Mouse (Mus musculus) cerebral cortex, adult 2 months (tissue): ENCODE measurements around the gene Rnf208.

ENCODE experiments used
- WGBS: fragments of 180-500 bp; shearing (Covaris S2); methylation state at CpG from one replicate; pipeline ENCODE4 v1.1.7; 2018; 5-methylcytosine and 5-hydroxymethylcytosine counted together

The Rnf208 gene

DNA sequence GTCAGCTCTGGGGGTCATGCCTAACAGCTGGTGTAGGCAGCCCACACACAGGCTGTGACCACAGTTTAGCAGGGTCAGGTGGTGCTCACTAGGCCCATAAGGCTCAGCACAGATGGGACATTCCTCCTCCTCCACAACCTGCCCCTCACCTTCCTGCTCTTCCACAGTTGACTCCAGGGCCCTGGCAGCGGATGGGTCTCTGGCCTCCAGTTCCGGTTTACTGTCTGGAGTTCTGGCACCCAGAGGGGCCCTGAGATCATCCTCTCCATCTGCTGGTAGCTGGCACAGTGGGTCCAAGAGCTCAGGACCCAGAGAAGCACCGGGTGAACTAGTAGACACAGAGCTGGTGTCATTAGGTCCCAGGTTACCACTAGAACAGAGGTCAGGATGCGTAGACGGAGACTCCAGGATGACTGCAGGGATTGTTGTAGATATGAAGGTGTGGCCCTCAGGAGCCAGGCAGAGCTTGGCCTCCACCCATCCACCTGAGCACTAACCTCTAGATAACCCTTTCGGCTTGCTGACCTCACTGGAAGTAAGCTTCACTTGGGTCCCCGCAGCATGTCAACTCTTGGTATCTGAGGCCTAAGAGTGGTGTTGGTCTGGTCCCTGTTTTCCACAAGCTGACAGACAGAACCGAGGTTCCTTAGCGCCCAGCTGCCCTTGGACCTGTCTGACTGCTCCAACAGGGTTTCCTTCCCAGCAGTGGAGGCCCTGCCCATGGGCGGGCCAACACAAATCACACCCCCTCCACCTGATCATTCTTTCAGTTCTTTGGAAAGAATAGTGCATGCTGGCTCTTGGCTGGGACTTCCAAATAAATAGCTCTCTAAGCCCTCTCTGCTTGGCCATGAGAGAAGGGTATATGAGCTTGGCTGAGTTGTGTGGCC is 4.4 kb downstream of the Rnf208 start, which contains the start of gene AL732309.1:
AL732309.1 (minus strand) TSS at position 681 of the 890 bp plus-strand sequence.
- whole genome bisulfite sequencing: 89% methylated on average over 10 of the region's 10 CpGs

DNA sequence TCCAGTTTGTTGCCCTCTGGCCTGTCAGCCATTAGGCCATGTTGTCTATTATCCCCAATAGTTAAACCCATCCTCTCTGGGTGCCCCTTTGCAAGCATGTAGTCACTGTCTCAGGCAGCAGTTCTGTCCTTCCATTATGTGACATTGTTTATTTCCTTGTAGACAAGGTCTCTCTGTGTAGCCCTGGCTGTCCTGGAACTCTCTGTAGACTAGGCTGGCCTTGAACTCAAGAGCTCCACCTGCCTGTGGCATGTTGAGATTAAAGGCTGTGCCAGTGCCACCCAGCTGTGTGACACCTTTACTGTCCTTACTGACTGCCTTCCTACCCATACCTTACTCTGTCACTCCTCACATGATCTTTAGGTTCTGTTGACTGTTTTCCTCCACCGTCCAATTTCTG is 10.3 kb downstream of the Rnf208 start:
- WGBS: 89% methylated on average over 1 of the region's 1 CpGs

DNA sequence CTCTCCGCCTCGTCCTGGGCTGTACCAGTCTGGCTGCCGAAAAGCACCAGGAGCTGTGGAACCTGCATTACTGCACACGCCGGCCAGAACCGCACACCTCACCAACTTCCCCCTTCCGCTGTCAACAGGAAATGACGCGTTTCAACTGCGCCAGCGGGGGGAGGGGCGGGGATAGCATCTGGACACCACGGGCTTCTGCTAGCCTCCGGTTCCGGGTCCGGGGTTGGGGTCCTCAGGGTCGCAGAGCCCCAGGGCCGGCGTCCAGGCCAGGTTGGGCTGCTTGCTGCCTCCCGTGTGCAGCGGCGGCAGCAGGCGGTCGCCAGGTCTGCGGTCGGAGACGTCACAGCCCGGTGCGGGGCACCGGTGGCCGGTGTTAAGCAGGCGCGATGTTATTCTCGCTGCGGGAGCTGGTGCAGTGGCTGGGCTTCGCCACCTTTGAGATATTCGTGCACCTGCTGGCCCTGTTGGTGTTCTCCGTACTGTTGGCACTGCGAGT is 13.3 kb downstream of the Rnf208 start, which contains the start of gene Tmem203:
Tmem203 (plus strand) TSS at position 156 of the 496 bp plus-strand sequence.
- under 1% methylated on average over 39 of the region's 39 CpGs for WGBS

GRCm38 (mm10) chr2:25256443-25257109 is 14.5 kb downstream of the Rnf208 start:
- 39% methylated on average over 12 of the region's 12 CpGs for WGBS

- WGBS: 77% methylated on average over 5 of the region's 5 CpGs
These were observed 15.2 kb downstream of the Rnf208 start for GRCm38 (mm10) chr2:25257250-25257649.

DNA sequence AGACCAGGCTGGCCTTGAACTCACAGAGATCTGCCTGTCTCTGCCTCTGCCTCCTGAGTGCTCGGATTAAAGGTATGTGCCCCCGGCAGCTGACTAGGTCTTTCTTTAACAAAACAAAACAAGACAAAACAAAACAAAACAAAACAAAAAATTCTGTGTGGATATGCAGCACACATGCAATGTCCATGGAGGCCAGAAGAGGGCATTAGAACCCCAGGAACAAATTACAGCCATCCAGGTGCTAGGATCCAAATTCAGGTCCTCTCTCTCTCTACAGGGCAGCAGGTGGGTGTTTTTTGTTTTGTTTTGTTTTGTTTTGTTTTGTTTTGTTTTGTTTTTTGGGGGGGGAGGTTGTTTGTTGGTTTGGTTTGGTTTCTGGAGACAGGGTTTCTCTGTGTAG is 16.8 kb downstream of the Rnf208 start:
- WGBS: 59% methylated on average over 2 of the region's 2 CpGs

DNA sequence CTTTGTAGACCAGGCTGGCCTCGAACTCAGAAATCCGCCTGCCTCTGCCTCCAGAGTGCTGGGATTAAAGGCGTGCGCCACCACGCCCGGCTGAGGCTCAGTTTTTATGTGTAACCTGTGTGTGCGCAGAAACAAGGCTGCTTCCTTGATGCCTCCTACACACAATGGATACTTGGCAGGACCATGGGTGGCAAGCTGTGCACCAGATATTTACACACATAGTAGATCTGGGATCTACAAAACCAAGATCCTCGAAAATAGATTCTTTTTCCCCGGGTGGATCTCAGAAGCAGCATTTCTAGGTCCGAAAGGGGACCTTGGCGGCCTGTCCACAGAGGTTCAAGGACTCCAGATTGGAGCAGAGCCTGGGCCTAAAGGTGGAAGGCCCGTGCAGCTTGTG is 19.8 kb downstream of the Rnf208 start:
- 29% methylated on average over 12 of the region's 12 CpGs for WGBS

- WGBS: under 1% methylated on average over 39 of the region's 39 CpGs
These were observed 20.3 kb downstream of the Rnf208 start, which contains the start of gene Tprn for GRCm38 (mm10) chr2:25262291-25262767. Gene Tprn (plus strand): TSS chr2:25262618.

- WGBS: under 1% methylated on average over 82 of the region's 82 CpGs
These were observed 21.0 kb downstream of the Rnf208 start for GRCm38 (mm10) chr2:25262795-25263622.

DNA sequence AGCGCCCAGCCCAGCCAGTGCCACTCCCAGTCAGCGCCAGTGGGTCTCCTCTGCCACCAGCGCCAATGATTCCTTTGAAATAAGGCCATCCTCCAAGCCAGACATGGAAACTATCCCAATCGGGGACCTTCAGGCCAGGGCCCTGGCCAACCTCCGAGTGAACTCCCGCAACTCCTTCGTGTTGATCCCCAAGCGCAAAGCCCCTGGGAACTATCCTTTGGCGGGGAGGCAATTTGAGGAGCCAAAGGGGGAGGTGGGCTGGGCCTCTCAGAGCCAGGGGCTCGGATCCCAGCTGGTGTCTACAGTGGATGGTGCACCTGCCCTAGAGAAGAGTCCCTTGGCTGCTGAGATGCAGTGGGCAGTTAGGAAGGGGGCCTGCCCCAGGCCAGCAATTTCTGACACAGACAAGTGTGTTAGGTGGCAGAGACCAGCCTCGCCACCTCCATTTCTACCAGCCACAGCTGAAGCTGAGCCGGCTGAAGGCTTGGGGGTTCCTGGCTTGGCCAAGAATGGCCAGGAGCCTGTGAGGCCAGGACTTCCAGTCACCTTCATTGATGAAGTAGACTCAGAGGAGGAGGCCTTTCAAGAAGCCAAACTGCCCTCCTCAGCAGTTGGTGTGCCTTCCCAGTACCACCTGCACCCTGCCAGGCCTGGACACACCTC is 21.7 kb downstream of the Rnf208 start:
- WGBS: 33% methylated on average over 12 of the region's 12 CpGs

- 77% methylated on average over 5 of the region's 5 CpGs for WGBS
These were observed 22.2 kb downstream of the Rnf208 start for GRCm38 (mm10) chr2:25264286-25264660.

DNA sequence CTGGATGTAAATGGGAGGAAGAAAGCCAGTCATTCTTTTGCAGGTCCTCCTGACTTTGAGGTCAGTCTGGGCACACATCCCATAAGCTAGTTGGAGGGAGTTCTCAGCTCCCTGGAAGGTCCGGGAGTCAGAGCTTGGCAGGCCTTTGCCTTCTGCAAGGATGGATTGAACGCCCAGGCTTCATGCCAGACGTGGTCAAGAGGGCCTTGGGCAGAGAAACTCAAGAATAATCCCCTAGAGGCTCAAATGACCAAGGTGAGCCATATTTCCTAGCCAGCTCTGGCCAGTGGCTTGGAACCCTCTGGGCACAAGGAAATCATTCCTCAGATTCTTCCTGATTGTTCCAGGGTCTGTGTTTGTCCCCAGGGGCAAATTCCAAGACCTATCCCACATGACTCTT is 22.8 kb downstream of the Rnf208 start:
- 62% methylated on average over 3 of the region's 3 CpGs for WGBS

DNA sequence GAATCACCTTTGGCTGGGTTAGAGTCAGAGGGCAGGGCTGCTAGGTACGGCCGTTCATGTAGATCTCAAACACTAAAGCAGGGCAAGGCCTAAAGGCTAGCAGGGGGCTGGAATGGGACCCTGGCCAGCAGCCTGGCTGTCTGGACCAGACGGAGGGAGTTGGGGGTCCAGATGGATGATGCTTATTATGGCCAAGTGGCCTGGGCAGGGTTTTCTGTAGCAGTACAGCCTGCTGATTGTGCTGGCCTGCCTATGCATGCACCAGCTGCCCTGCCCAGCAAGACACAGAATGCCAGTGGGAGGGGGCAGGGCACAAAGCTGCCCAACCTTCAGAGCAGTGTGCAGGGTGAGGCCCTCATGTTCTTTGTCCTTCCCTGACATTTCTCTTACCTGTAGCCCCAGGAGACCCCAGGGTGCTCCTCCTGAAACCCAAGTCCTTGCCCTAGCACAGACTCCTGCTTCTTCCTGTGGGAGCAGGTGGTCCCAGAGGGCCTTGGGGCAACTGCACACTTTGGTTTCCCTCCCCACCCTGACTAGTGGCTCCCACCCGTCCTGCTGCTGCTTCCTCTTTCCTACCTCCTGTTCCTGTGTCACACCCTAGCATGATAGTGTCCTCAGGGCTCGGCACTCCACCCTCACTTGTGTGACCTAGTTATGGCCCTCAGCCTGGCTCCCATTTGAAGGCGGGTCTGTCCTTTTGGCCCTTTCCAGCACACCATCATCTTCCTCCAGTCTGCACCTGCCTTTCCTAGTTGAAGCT is 24.0 kb downstream of the Rnf208 start:
- WGBS: 55% methylated on average over 6 of the region's 6 CpGs

- WGBS: 26% methylated on average over 2 of the region's 2 CpGs
These were observed 24.7 kb downstream of the Rnf208 start for GRCm38 (mm10) chr2:25266720-25267119.

- 71% methylated on average over 4 of the region's 4 CpGs for WGBS
These were observed 25.8 kb downstream of the Rnf208 start for GRCm38 (mm10) chr2:25267746-25268309.

DNA sequence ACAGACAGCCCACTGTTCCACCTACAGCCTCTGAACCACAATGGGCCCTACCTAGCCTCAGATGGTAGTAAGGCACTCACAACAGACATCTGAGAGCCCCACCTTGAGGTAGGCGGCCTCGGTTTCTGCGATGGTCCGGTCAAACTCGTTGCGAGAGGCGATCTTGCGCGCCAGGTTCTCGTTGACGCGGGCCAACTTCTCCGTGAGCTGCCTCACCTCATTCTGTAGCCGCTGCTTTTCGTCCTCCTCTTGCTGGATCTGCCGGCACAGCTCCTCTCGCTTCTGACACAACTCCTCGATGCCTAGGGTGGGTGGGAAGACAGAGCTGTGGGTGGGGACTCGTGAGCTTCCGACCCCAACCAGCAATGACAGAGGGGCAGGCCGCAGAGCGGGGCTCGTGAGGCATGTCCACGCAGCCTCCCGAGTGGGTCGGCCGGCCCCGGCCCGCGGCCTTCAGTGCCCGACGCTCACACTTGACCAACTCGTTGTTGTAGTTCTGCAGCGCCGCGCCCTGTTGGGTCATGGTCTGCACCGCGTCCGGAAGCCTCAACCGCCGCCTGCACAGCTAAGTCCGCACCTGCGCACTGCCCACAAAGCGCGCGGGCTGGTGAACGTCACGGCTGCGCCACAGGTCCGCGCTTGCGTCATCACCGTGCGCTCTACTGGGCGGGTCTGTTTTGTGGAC is 29.9 kb downstream of the Rnf208 start, which contains the start of the genes Ssna1 and Anapc2:
Ssna1 (minus strand) TSS at position 612 of the 685 bp plus-strand sequence.
Anapc2 (plus strand) TSS at position 652 of the 685 bp plus-strand sequence.
- under 1% methylated on average over 55 of the region's 55 CpGs for WGBS

DNA sequence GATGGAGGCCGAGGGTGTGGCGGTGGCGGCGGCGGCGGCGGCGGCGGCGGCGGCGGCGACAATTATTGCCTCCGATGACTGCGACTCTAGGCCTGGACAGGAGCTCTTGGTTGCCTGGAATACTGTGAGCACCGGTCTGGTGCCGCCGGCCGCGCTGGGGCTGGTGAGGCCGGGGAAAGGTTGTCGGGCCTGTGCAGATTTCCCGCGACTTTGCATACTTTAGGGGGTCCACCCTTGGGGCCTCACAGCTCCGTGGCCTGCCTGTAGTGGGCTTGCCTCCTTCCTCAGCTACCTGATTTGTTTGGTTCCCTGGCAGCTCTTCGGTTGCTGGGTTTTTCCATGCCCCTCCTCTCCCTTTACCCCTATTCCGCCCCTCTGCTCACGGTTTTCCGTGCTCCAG is 30.5 kb downstream of the Rnf208 start:
- under 1% methylated on average over 29 of the region's 29 CpGs for WGBS

- 36% methylated on average over 16 of the region's 16 CpGs for WGBS
These were observed 31.0 kb downstream of the Rnf208 start for GRCm38 (mm10) chr2:25273010-25273409.
